Mouse (Mus musculus) hindbrain, embryonic 13.5 days (tissue): Measurements from ENCODE around the gene Teddm2. TPM values are rescaled to one million over a fixed set of nuclear protein-coding genes. Genes with fewer than 3 reads are reported as not detected.
A peak's percentile ranks its signal among the peaks of the same experiment; 100 is the strongest.

Source experiments
- microRNA-seq: library from miRNA; unstranded; fragments of <30 nt; microRNA quantifications from one replicate; pipeline ENCODE4, GENCODE M21; 2016
- polyA plus RNA-seq: library from polyadenylated mRNA; unstranded; fragments of >200 nt; fragmentation: Nextera tagmentation; extraction: Ambion mirVana; gene quantifications from 2 replicates; pipeline ENCODE4 v1.2.1, GENCODE M21; 2015

Gene Teddm2
- polyA plus RNA-seq, 1 experiment from 2014 or later: 0.96 TPM

Small RNA genes lying within 50 kb of the gene (microRNA-seq; reads per million reads assigned to microRNA genes)
- 17.7 reads per million, percentile 29 among the genes with 10 or more reads in this experiment for gene Mir8114

Other genes starting within 250 kb of the Teddm2 start
- 24.4 and 26.4 TPM in 2 replicates for gene Rgs8, start 247.2 kb downstream of the Teddm2 start, polyA plus RNA-seq
- gene Rgs16, start 159.9 kb downstream of the Teddm2 start, polyA plus RNA-seq: 21.2 and 26.0 TPM in 2 replicates
- 53.7 and 53.8 TPM in 2 replicates for gene Rnasel, start 150.8 kb downstream of the Teddm2 start, polyA plus RNA-seq
- gene Rgsl1, start 56.1 kb downstream of the Teddm2 start, polyA plus RNA-seq: 0.08 and 0.26 TPM in 2 replicates
- 0.63 and 0.87 TPM in 2 replicates for gene Teddm1b, start 25.9 kb downstream of the Teddm2 start, polyA plus RNA-seq
- gene Teddm1a, start 8.5 kb downstream of the Teddm2 start, polyA plus RNA-seq: not detected in 2 replicates
- 150 and 164 TPM in 2 replicates for gene Glul, start 284 bp downstream of the Teddm2 start, polyA plus RNA-seq